Mouse (Mus musculus) kidney, adult 2 months (tissue): ENCODE results near the gene 2300002M23Rik.

ENCODE experiments used
- CTCF ChIP-seq: fragments of 200-500 bp; conservative IDR thresholded peaks from 2 replicates; pipeline ENCODE4 v1.5.1; 2011; ENCODE audit warnings: low read depth, mild to moderate bottlenecking, control low read depth, low read length, moderate library complexity, mixed read lengths; ENCODE audit not compliant: insufficient read depth, insufficient read length
- POLR2A ChIP-seq: fragments of 200-500 bp; IDR thresholded peaks from one replicate; pipeline ENCODE4 v1.6.1; 2011; ENCODE audit warnings: low read depth, low read length, control low read depth

GRCm38 (mm10) chr17:35544680-35545079 is 22.6 kb upstream of the 2300002M23Rik start:
- TF ChIP-seq CTCF (peak; percentile 66), POLR2A (no peak)
